Mouse (Mus musculus) megakaryocyte-erythroid progenitor cell, adult 5-6 weeks (primary cell): Measurements from ENCODE around the gene Tbx6. TPM values are rescaled to one million over a fixed set of nuclear protein-coding genes. Genes with fewer than 3 reads are reported as not detected.

Experiments
- ATAC-seq: replicated peaks from 2 replicates; pipeline ENCODE4 v1.8.0; 2016; ENCODE audit warnings: mild to moderate bottlenecking, inconsistent platforms; ENCODE audit not compliant: severe bottlenecking, poor library complexity, low FRiP score, low TSS enrichment
- total RNA-seq, 2 experiments: library from RNA; stranded (forward) in 1 of 2; stranded (reverse) in 1 of 2; fragments of 200-1000, 215-1000 nt in 1 of 2; fragments of >200 nt in 1 of 2; fragmentation: Nextera tagmentation in 1 of 2; gene quantifications; 2 replicates each; pipeline ENCODE4 v1.2.3; 2014 to 2017

Gene Tbx6
- total RNA-seq, 2 experiments from 2014 or later: 3.1 TPM; not detected in 1

- ATAC-seq: no peak
Observed at GRCm38 (mm10) chr7:126803751-126804150, 22.5 kb downstream of the Tbx6 start.

- ATAC-seq: no peak
Observed at GRCm38 (mm10) chr7:126806956-126807355, 25.7 kb downstream of the Tbx6 start.

- ATAC-seq: no peak
Observed at GRCm38 (mm10) chr7:126807405-126807804, 26.1 kb downstream of the Tbx6 start.

GRCm38 (mm10) chr7:126808703-126809455, 27.6 kb downstream of the Tbx6 start:
- ATAC-seq: peak; percentile 82

GRCm38 (mm10) chr7:126809723-126810369, 28.6 kb downstream of the Tbx6 start:
- ATAC-seq: no peak

- ATAC-seq: no peak
Observed at GRCm38 (mm10) chr7:126815726-126816222, 34.5 kb downstream of the Tbx6 start.

- no peak for ATAC-seq
Observed at GRCm38 (mm10) chr7:126816494-126816893, 35.2 kb downstream of the Tbx6 start.

- ATAC-seq: no peak
Observed at GRCm38 (mm10) chr7:126817595-126817994, 36.3 kb downstream of the Tbx6 start.

- no peak for ATAC-seq
Observed at GRCm38 (mm10) chr7:126818818-126819217, 37.5 kb downstream of the Tbx6 start.

- peak; percentile 62 for ATAC-seq
Observed at GRCm38 (mm10) chr7:126821835-126822511, 40.7 kb downstream of the Tbx6 start.

- no peak for ATAC-seq
Observed at GRCm38 (mm10) chr7:126822741-126823140, 41.5 kb downstream of the Tbx6 start.

GRCm38 (mm10) chr7:126823202-126823711, 42.0 kb downstream of the Tbx6 start:
- ATAC-seq: no peak

- no peak for ATAC-seq
Observed at GRCm38 (mm10) chr7:126823940-126824339, 42.7 kb downstream of the Tbx6 start.

GRCm38 (mm10) chr7:126825403-126825802, 44.1 kb downstream of the Tbx6 start:
- peak; percentile 32; the same call in 1 of the 2 replicates for ATAC-seq

- ATAC-seq: no peak
Observed at GRCm38 (mm10) chr7:126825952-126826351, 44.7 kb downstream of the Tbx6 start.

GRCm38 (mm10) chr7:126831539-126831938, 50.3 kb downstream of the Tbx6 start, which contains the start of gene 4930451I11Rik:
Gene 4930451I11Rik, minus strand, starts transcription at chr7:126831639.
- no peak for ATAC-seq

- ATAC-seq: peak; percentile 93
Observed at GRCm38 (mm10) chr7:126832036-126832598, 50.8 kb downstream of the Tbx6 start.

GRCm38 (mm10) chr7:126833294-126833693, 52.0 kb downstream of the Tbx6 start:
- ATAC-seq: no peak
